Mouse (Mus musculus): ENCODE measurements around the gene Ttll9. TPM values are rescaled to one million over a fixed set of nuclear protein-coding genes. Genes with fewer than 3 reads are reported as not detected.

The Ttll9 gene
- polyA plus RNA-seq, 1 experiment from 2014 or later = 0.18 TPM

DNA sequence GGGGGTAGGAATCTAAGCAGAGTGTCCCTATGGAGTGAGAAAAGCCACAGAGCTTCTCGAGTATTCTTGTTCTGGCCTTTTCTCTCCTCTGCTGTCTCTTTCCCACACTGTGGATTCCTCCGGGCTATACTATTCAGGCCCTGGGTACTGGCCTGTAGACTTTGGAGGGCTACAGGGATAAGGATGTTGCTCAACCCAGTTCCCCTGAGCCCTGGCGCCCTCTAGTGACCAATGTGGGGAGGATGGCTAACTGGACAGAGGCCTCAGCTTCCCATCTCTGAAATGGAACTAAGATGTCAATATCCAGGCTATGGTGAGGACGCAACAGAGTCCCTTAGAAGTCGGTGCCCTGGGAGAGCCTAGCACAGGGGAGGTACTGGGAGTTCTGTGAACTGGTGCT, 28.7 kb upstream of the Ttll9 start:
- H3K27ac ChIP-seq (ENCODE audit: low read depth) = no peak overlapping the region
- peak; percentile 63 for DNase-seq
- TF ChIP-seq EP300 (IDR thresholded peaks at IDR 0.05; ENCODE audit: low read depth) (no peak), CTCF (IDR thresholded peaks at IDR 0.05; ENCODE audit: low read depth) (peak; percentile 79)

DNA sequence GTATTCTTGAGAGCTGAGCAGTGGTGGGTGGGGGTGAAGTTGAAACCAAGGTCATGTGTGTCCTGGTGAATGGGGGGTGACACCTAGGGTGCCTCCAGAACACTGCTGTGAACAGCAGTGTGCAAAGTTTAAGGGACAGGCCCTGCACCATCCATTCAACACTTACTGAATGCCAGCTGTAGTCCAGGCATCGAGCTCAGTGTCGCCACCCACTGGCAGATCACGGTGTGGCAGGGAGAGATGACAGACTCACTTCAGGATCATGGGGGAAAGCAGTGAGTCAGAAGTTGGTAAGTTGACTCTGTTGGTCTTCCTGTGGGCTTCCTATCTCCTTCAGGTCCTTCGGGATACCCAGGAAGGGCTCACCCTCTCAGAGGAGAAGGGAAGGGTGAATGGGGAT, 22.4 kb upstream of the Ttll9 start:
- Histone ChIP-seq H3K36me3 (replicated peaks; ENCODE audit: insufficient read depth, low read length) (no peaks in the 10 kb centered on the region), H3K4me1 (ENCODE audit: insufficient read depth) (no peaks in the 10 kb centered on the region), H3K9ac (replicated peaks) (no peak overlapping the region), H3K27ac (ENCODE audit: low read depth) (no peak overlapping the region), H3K4me3 (ENCODE audit: low read depth, low read length) (no peak overlapping the region), H3K9me3 (ENCODE audit: low read length) (no peaks in the 10 kb centered on the region), H3K27me3 (ENCODE audit: insufficient read depth, low read length) (peaks cover 45% of the 10 kb centered on the region), H3K4me2 (ENCODE audit: low read depth, low read length) (no peak overlapping the region)
- TF ChIP-seq CTCF (IDR thresholded peaks at IDR 0.05; ENCODE audit: low read depth) (peak; percentile 85), EP300 (IDR thresholded peaks at IDR 0.05; ENCODE audit: low read depth) (no peak)
- WGBS (ENCODE audit: insufficient replicate concordance) = 1% methylated on average over 4 of the region's 4 CpGs
- ATAC-seq = no peak
- DNase-seq = peak; percentile 74

More for the DNA sequence above, 28.7 kb upstream of the Ttll9 start:
- Histone ChIP-seq H3K4me2 (ENCODE audit: low read depth, low read length) (no peak overlapping the region), H3K4me3 (ENCODE audit: low read depth, low read length) (no peak overlapping the region), H3K9ac (replicated peaks) (no peak overlapping the region), H3K27me3 (ENCODE audit: insufficient read depth, low read length) (no peaks in the 10 kb centered on the region; the same call in 1 of the 2 replicates), H3K36me3 (replicated peaks; ENCODE audit: insufficient read depth, low read length) (no peaks in the 10 kb centered on the region), H3K9me3 (ENCODE audit: low read length) (no peaks in the 10 kb centered on the region), H3K4me1 (ENCODE audit: insufficient read depth) (no peaks in the 10 kb centered on the region)
- WGBS (ENCODE audit: insufficient replicate concordance) = 32% methylated on average over 5 of the region's 5 CpGs
- no peak for ATAC-seq

DNA sequence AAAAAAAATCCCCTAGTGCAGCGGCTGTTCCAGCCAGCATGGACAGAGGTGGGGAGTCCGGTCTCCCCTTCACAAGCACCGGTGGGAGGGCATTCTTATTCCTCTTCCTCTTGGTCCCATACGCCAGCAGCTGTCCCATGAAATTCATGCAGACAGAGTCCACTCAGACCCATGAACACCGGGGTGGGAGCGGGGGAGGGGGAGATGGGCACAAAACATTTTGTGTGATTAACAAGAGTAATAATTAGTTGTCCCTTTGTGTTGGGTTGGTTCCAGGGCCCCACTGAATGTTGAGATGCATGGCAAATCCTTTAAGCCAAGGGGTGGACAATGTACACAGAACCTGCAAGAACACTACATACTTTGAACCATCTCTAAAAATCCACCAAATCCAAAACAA, 21.2 kb upstream of the Ttll9 start:
- ATAC-seq = no peak
- Histone ChIP-seq H3K9me3 (ENCODE audit: low read length) (no peaks in the 10 kb centered on the region), H3K4me1 (ENCODE audit: insufficient read depth) (no peaks in the 10 kb centered on the region), H3K27ac (ENCODE audit: low read depth) (no peak overlapping the region), H3K27me3 (ENCODE audit: insufficient read depth, low read length) (peaks cover 54% of the 10 kb centered on the region), H3K4me2 (ENCODE audit: low read depth, low read length) (no peak overlapping the region), H3K4me3 (ENCODE audit: low read depth, low read length) (no peak overlapping the region), H3K9ac (replicated peaks) (no peak overlapping the region), H3K36me3 (replicated peaks; ENCODE audit: insufficient read depth, low read length) (no peaks in the 10 kb centered on the region)
- 85% methylated on average over 6 of the region's 6 CpGs for WGBS (ENCODE audit: insufficient replicate concordance)
- no peak for DNase-seq
- TF ChIP-seq CTCF (IDR thresholded peaks at IDR 0.05; ENCODE audit: low read depth) (no peak), EP300 (IDR thresholded peaks at IDR 0.05; ENCODE audit: low read depth) (no peak)

DNA sequence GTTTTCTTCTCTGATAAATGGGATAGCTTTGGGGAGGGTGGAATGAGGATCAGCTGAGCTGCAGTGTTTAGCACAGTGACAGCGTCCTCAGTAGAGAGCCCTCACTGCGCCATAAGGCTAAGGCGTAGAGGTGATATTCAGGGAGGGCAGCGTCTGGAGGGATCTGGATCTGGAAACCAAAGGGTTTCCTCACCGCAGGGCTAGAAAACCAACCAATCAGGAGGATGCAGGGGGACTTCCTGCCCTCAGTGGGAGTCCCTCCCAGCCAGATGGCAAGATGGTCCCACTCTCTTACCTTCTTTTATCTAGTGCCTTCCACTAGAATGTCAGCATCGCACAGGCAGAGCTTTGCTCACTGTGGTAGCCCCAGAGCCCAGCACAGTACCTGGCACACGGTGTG, 20.5 kb upstream of the Ttll9 start:
- no peaks in the 10 kb centered on the region for H3K9me3 ChIP-seq (ENCODE audit: low read length)
- no peak overlapping the region for H3K27ac ChIP-seq (ENCODE audit: low read depth)
- H3K36me3 ChIP-seq (replicated peaks; ENCODE audit: insufficient read depth, low read length) = no peaks in the 10 kb centered on the region
- 20% methylated on average over 7 of the region's 7 CpGs for WGBS (ENCODE audit: insufficient replicate concordance)
- peaks cover 54% of the 10 kb centered on the region for H3K27me3 ChIP-seq (ENCODE audit: insufficient read depth, low read length)
- ATAC-seq (no peak), DNase-seq (no peak)
- TF ChIP-seq EP300 (IDR thresholded peaks at IDR 0.05; ENCODE audit: low read depth) = no peak
- TF ChIP-seq CTCF (IDR thresholded peaks at IDR 0.05; ENCODE audit: low read depth) = no peak
- no peak overlapping the region for H3K4me3 ChIP-seq (ENCODE audit: low read depth, low read length)
- no peak overlapping the region for H3K9ac ChIP-seq (replicated peaks)
- no peaks in the 10 kb centered on the region for H3K4me1 ChIP-seq (ENCODE audit: insufficient read depth)
- H3K4me2 ChIP-seq (ENCODE audit: low read depth, low read length) = no peak overlapping the region

DNA sequence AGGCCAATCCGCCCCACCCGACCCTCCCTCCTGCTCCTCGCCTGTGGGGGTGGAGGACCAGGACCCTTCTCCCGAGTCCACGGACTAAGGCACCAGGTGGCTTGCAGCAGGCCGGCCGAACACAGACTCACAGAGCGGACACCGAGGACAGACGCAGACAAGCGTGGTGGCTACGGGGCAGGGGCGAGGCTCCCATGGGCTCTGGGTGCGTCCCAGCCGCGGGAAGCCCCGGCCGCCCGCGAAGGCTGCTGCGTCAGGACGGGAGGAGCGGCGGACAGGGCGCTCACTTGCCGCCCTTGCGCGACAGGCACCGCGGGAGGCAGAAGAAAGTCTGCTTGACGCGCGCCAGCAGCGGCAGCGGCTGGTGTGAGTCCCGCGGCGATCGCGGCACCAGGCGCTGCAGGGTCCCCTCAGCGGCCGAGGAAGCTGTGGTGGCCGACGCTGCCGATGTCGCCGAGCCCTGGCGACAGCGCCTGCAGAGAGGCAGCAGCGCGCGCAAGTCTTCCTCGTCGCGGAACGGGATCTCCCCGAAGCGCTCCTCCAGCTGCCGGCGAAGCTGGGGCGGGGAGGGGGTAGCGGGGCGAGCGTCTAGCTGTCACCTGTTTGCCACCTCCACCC, 19.3 kb upstream of the Ttll9 start:
- Histone ChIP-seq H3K27ac (ENCODE audit: low read depth) (no peak overlapping the region), H3K4me2 (ENCODE audit: low read depth, low read length) (peak overlapping the region; percentile 52), H3K9me3 (ENCODE audit: low read length) (no peaks in the 10 kb centered on the region), H3K4me1 (ENCODE audit: insufficient read depth) (no peaks in the 10 kb centered on the region), H3K27me3 (ENCODE audit: insufficient read depth, low read length) (peaks cover 59% of the 10 kb centered on the region), H3K4me3 (ENCODE audit: low read depth, low read length) (peak overlapping the region; percentile 29), H3K9ac (replicated peaks) (no peak overlapping the region), H3K36me3 (replicated peaks; ENCODE audit: insufficient read depth, low read length) (no peaks in the 10 kb centered on the region)
- TF ChIP-seq CTCF (IDR thresholded peaks at IDR 0.05; ENCODE audit: low read depth) = no peak
- TF ChIP-seq EP300 (IDR thresholded peaks at IDR 0.05; ENCODE audit: low read depth) = no peak
- 2% methylated on average over 53 of the region's 65 CpGs for WGBS (ENCODE audit: insufficient replicate concordance)
- ATAC-seq (no peak), DNase-seq (no peak)

DNA sequence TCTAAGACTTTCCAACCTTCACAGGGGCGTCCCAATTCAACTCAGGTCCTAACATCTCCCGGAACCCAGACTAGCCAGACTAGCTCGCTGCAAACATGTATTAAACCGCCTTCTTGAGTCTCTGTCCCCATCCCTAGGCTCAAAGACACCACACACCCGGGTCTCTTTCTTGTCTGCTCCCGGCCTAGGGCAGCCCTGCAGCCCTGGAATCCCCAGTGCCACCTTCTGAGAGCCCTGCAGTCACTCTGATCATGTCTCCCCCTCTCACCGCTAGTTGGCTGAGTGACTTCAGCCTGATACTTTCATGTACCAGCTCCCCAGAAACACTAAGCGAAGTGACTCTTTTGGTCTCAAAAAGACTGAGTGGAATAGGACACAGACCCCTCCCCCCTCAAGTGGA, 18.7 kb upstream of the Ttll9 start:
- no peak for ATAC-seq
- no peaks in the 10 kb centered on the region for H3K9me3 ChIP-seq (ENCODE audit: low read length)
- H3K36me3 ChIP-seq (replicated peaks; ENCODE audit: insufficient read depth, low read length) = no peaks in the 10 kb centered on the region
- no peaks in the 10 kb centered on the region for H3K4me1 ChIP-seq (ENCODE audit: insufficient read depth)
- H3K4me2 ChIP-seq (ENCODE audit: low read depth, low read length) = no peak overlapping the region
- no peak for TF ChIP-seq EP300 (IDR thresholded peaks at IDR 0.05; ENCODE audit: low read depth)
- no peak for TF ChIP-seq CTCF (IDR thresholded peaks at IDR 0.05; ENCODE audit: low read depth)
- H3K9ac ChIP-seq (replicated peaks) = no peak overlapping the region
- H3K4me3 ChIP-seq (ENCODE audit: low read depth, low read length) = no peak overlapping the region
- no peak overlapping the region for H3K27ac ChIP-seq (ENCODE audit: low read depth)
- WGBS (ENCODE audit: insufficient replicate concordance) = 11% methylated on average over 8 of the region's 8 CpGs
- H3K27me3 ChIP-seq (ENCODE audit: insufficient read depth, low read length) = peaks cover 59% of the 10 kb centered on the region
- DNase-seq = no peak

Measured in liver, postnatal 0 days (tissue).